Mouse (Mus musculus) testis, adult 2 months (tissue): ENCODE results near the gene Ssna1.

Experiments
- CTCF ChIP-seq: fragments of 200-500 bp; IDR thresholded peaks from 2 replicates; pipeline ENCODE4 v1.5.1; 2012; ENCODE audit warnings: low read depth, mild to moderate bottlenecking, inconsistent platforms, low read length, moderate library complexity; ENCODE audit not compliant: control insufficient read depth, insufficient read depth, insufficient replicate concordance
- POLR2A ChIP-seq: fragments of 200-500 bp; IDR thresholded peaks from 2 replicates; pipeline ENCODE4 v1.6.1; 2012; ENCODE audit warnings: low read depth, mild to moderate bottlenecking, inconsistent platforms, low read length, moderate library complexity; ENCODE audit not compliant: control insufficient read depth

DNA sequence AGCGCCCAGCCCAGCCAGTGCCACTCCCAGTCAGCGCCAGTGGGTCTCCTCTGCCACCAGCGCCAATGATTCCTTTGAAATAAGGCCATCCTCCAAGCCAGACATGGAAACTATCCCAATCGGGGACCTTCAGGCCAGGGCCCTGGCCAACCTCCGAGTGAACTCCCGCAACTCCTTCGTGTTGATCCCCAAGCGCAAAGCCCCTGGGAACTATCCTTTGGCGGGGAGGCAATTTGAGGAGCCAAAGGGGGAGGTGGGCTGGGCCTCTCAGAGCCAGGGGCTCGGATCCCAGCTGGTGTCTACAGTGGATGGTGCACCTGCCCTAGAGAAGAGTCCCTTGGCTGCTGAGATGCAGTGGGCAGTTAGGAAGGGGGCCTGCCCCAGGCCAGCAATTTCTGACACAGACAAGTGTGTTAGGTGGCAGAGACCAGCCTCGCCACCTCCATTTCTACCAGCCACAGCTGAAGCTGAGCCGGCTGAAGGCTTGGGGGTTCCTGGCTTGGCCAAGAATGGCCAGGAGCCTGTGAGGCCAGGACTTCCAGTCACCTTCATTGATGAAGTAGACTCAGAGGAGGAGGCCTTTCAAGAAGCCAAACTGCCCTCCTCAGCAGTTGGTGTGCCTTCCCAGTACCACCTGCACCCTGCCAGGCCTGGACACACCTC is 8.5 kb downstream of the Ssna1 start:
- TF ChIP-seq CTCF (no peak), POLR2A (no peak)
